ENCODE assay signal across 8 mouse cellular contexts in the genomic region with DNA sequence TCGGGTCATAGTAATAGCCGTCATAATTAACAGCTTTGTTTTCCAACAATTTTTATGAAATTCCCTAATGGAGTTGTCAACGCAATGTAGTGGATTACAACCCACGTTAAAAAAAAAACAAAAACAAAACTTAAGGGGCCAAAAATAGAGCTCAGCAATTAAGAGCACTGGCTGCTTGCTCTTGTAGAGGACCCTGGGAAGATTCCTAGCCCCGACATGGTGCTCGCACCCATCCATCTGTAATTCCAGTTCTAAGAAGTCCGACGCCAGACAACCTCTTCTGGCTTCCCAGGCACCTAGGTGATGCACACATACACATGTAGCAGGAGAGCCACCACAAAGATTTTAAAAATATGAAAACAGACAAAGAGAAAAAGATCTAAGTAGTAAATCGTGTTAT. TPM values are rescaled to one million over a fixed set of nuclear protein-coding genes. Genes with fewer than 3 reads are reported as not detected.
DNase-seq lines count a peak whose midpoint lies in the region; ATAC-seq and TF ChIP-seq lines count a peak whose summit lies in the region.

No protein-coding gene starts in this region.

- no peak for TF ChIP-seq POLR2A in embryonic fibroblast, embryonic 13.5 days (IDR thresholded peaks at IDR 0.05; ENCODE audit: low read depth, low read length)

- peaks cover 24% of the 10 kb centered on the region for H3K36me3 ChIP-seq in lung, embryonic 15.5 days
- peaks cover 4% of the 10 kb centered on the region for H3K36me3 ChIP-seq in intestine, embryonic 16.5 days (ENCODE audit: control insufficient read depth, insufficient read depth, low read length)
- peaks cover 4% of the 10 kb centered on the region; the same call in 1 of the 2 replicates for H3K36me3 ChIP-seq in neural tube, embryonic 14.5 days (ENCODE audit: control insufficient read depth, insufficient read depth, low read length)

- no peak for TF ChIP-seq CTCF in embryonic fibroblast, embryonic 13.5 days (IDR thresholded peaks at IDR 0.05; ENCODE audit: borderline replicate concordance, insufficient read depth, low read length)

- no peak for ATAC-seq in lung, embryonic 15.5 days (ENCODE audit: borderline replicate concordance, extremely low read depth, low FRiP score, low TSS enrichment)
- no peak for ATAC-seq in intestine, embryonic 16.5 days
- ATAC-seq in neural tube, embryonic 14.5 days (ENCODE audit: low read depth) = no peak

- peak overlapping the region; percentile 58 for H3K4me3 ChIP-seq in lung, embryonic 15.5 days
- peak overlapping the region; percentile 45; the same call in 1 of the 2 replicates for H3K4me3 ChIP-seq in embryonic fibroblast, embryonic 13.5 days (ENCODE audit: insufficient read depth, low read length)
- H3K4me3 ChIP-seq in intestine, embryonic 16.5 days (ENCODE audit: low read length) = peak overlapping the region; percentile 61
- peak overlapping the region; percentile 58 for H3K4me3 ChIP-seq in neural tube, embryonic 14.5 days (ENCODE audit: low read depth, low read length)

- no peaks in the 10 kb centered on the region for H3K27me3 ChIP-seq in lung, embryonic 15.5 days
- no peaks in the 10 kb centered on the region for H3K27me3 ChIP-seq in intestine, embryonic 16.5 days (replicated peaks; ENCODE audit: control insufficient read depth, insufficient read depth, low read length)
- H3K27me3 ChIP-seq in neural tube, embryonic 14.5 days (ENCODE audit: control insufficient read depth, insufficient read depth, low read length) = no peaks in the 10 kb centered on the region

- H3K9me3 ChIP-seq in lung, embryonic 15.5 days = no peaks in the 10 kb centered on the region
- no peaks in the 10 kb centered on the region for H3K9me3 ChIP-seq in intestine, embryonic 16.5 days (ENCODE audit: control insufficient read depth, low read length)
- no peaks in the 10 kb centered on the region for H3K9me3 ChIP-seq in neural tube, embryonic 14.5 days (ENCODE audit: control insufficient read depth, low read length)

- H3K4me1 ChIP-seq in lung, embryonic 15.5 days = peaks cover 4% of the 10 kb centered on the region; the same call in 1 of the 2 replicates
- H3K4me1 ChIP-seq in embryonic fibroblast, embryonic 13.5 days (ENCODE audit: control insufficient read depth, insufficient read depth, low read length) = peaks cover 6% of the 10 kb centered on the region; the same call in 1 of the 2 replicates
- H3K4me1 ChIP-seq in intestine, embryonic 16.5 days (ENCODE audit: control insufficient read depth, insufficient read depth, low read length) = peaks cover 8% of the 10 kb centered on the region
- 0 out of 2 replicates have a peak, but pooled peaks cover 3% of the 10 kb centered on the region for H3K4me1 ChIP-seq in neural tube, embryonic 14.5 days (ENCODE audit: control insufficient read depth, insufficient read depth, low read length)

- no peak for DNase-seq in lung, postnatal 25 days (ENCODE audit: low spot score)
- DNase-seq in frontal cortex, postnatal 14 days (ENCODE audit: low spot score in 2 of 2) = no peak
- no peak for DNase-seq in spleen, adult 12 weeks (ENCODE audit: low spot score)
- DNase-seq in urinary bladder, postnatal 14 days (ENCODE audit: low spot score) = no peak

- H3K27ac ChIP-seq in lung, embryonic 15.5 days = peak overlapping the region; percentile 90
- peak overlapping the region; percentile 89 for H3K27ac ChIP-seq in embryonic fibroblast, embryonic 13.5 days (ENCODE audit: insufficient read depth, low read length)
- H3K27ac ChIP-seq in intestine, embryonic 16.5 days (ENCODE audit: low read length) = peak overlapping the region; percentile 94; the same call in 1 of the 2 replicates
- H3K27ac ChIP-seq in neural tube, embryonic 14.5 days (ENCODE audit: low read depth, low read length) = peak overlapping the region; percentile 99

- H3K4me2 ChIP-seq in lung, embryonic 15.5 days = peak overlapping the region; percentile 74
- peak overlapping the region; percentile 37 for H3K4me2 ChIP-seq in intestine, embryonic 16.5 days (ENCODE audit: low read depth, low read length)
- H3K4me2 ChIP-seq in neural tube, embryonic 14.5 days (ENCODE audit: low read depth, low read length) = peak overlapping the region; percentile 65

- peak overlapping the region; percentile 63 for H3K9ac ChIP-seq in lung, embryonic 15.5 days
- peak overlapping the region; percentile 83 for H3K9ac ChIP-seq in intestine, embryonic 16.5 days (ENCODE audit: low read depth, low read length)
- H3K9ac ChIP-seq in neural tube, embryonic 14.5 days (replicated peaks; ENCODE audit: low read depth, low read length) = peak overlapping the region; percentile 74

- 18% methylated on average over 9 of the region's 9 CpGs for WGBS in lung, embryonic 15.5 days
- WGBS in intestine, embryonic 16.5 days = 15% methylated on average over 9 of the region's 9 CpGs
- 19% methylated on average over 9 of the region's 9 CpGs for WGBS in neural tube, embryonic 14.5 days

RNA-seq across cellular contexts. Expression of a gene that starts 0.3 kb away (rescaled TPM):
- 33.4 and 33.7 TPM in 2 replicates for polyA plus RNA-seq in lung, embryonic 15.5 days (2015; fragmentation: Nextera tagmentation; extraction: Ambion mirVana)
- polyA plus RNA-seq in embryonic fibroblast, embryonic 13.5 days (2011; ENCODE audit: insufficient read length, low read depth, missing spikeins) = 12.1 and 15.2 TPM in 2 replicates
- polyA plus RNA-seq in intestine, embryonic 16.5 days (2015; fragmentation: Nextera tagmentation; extraction: Ambion mirVana) = 26.1 and 26.6 TPM in 2 replicates
- 42.9 and 45.9 TPM in 2 replicates for polyA plus RNA-seq in neural tube, embryonic 14.5 days (2014; fragmentation: Nextera tagmentation; extraction: Ambion mirVana)

RNA-seq across cellular contexts. Expression of a gene that starts 13.4 kb away (rescaled TPM):
- 470 and 477 TPM in 2 replicates for polyA plus RNA-seq in lung, embryonic 15.5 days (2015; fragmentation: Nextera tagmentation; extraction: Ambion mirVana)
- polyA plus RNA-seq in embryonic fibroblast, embryonic 13.5 days (2011; ENCODE audit: insufficient read length, low read depth, missing spikeins) = 79.9 and 102 TPM in 2 replicates
- polyA plus RNA-seq in intestine, embryonic 16.5 days (2015; fragmentation: Nextera tagmentation; extraction: Ambion mirVana) = 461 and 516 TPM in 2 replicates
- 277 and 319 TPM in 2 replicates for polyA plus RNA-seq in neural tube, embryonic 14.5 days (2014; fragmentation: Nextera tagmentation; extraction: Ambion mirVana)

RNA-seq across cellular contexts. Expression of a gene that starts 25.9 kb away (rescaled TPM):
- 3.0 and 3.7 TPM in 2 replicates for polyA plus RNA-seq in lung, embryonic 15.5 days (2015; fragmentation: Nextera tagmentation; extraction: Ambion mirVana)
- 3.5 and 9.1 TPM in 2 replicates for polyA plus RNA-seq in embryonic fibroblast, embryonic 13.5 days (2011; ENCODE audit: insufficient read length, low read depth, missing spikeins)
- polyA plus RNA-seq in intestine, embryonic 16.5 days (2015; fragmentation: Nextera tagmentation; extraction: Ambion mirVana) = 5.3 and 5.7 TPM in 2 replicates
- polyA plus RNA-seq in neural tube, embryonic 14.5 days (2014; fragmentation: Nextera tagmentation; extraction: Ambion mirVana) = 10.8 and 13.5 TPM in 2 replicates

RNA-seq across cellular contexts. Expression of a gene that starts 49.7 kb away (rescaled TPM):
- polyA plus RNA-seq in lung, embryonic 15.5 days (2015; fragmentation: Nextera tagmentation; extraction: Ambion mirVana) = not detected in 2 replicates
- not detected in 2 replicates for polyA plus RNA-seq in embryonic fibroblast, embryonic 13.5 days (2011; ENCODE audit: insufficient read length, low read depth, missing spikeins)
- polyA plus RNA-seq in intestine, embryonic 16.5 days (2015; fragmentation: Nextera tagmentation; extraction: Ambion mirVana) = not detected in 2 replicates
- polyA plus RNA-seq in neural tube, embryonic 14.5 days (2014; fragmentation: Nextera tagmentation; extraction: Ambion mirVana) = not detected in 2 replicates

RNA-seq across cellular contexts. Expression of a gene that starts 49.8 kb away (rescaled TPM):
- 0.22 and 0.48 TPM in 2 replicates for polyA plus RNA-seq in lung, embryonic 15.5 days (2015; fragmentation: Nextera tagmentation; extraction: Ambion mirVana)
- polyA plus RNA-seq in embryonic fibroblast, embryonic 13.5 days (2011; ENCODE audit: insufficient read length, low read depth, missing spikeins) = not detected in 2 replicates
- 0.22 TPM in 1 of 2 replicates, not detected in the other for polyA plus RNA-seq in intestine, embryonic 16.5 days (2015; fragmentation: Nextera tagmentation; extraction: Ambion mirVana)
- polyA plus RNA-seq in neural tube, embryonic 14.5 days (2014; fragmentation: Nextera tagmentation; extraction: Ambion mirVana) = 0.19 and 0.66 TPM in 2 replicates
